Mouse (Mus musculus) kidney, embryonic 16.5 days (tissue): ENCODE data around the gene Pbx1. TPM values are rescaled to one million over a fixed set of nuclear protein-coding genes. Genes with fewer than 3 reads are reported as not detected.

Experiments
- ATAC-seq: fragments of 200-750 bp; cut with Nextera tagmentation; 2 replicates; pipeline ENCODE4 v1.8.0; 2017; ENCODE audit warnings: moderate TSS enrichment; ENCODE audit not compliant: low FRiP score, low TSS enrichment
- H3K27ac ChIP-seq: fragments of 300-500 bp; sonication (generic); 2 replicates; pipeline ENCODE4 v1.5.1; 2014; ENCODE audit warnings: low read length
- H3K27me3 ChIP-seq: fragments of 300-500 bp; sonication (generic); 2 replicates; pipeline ENCODE4 v1.6.1; 2014; ENCODE audit warnings: low read length, control low read depth, mixed read lengths; ENCODE audit not compliant: insufficient read depth
- H3K36me3 ChIP-seq: fragments of 300-500 bp; sonication (generic); 2 replicates; pipeline ENCODE4 v1.6.1; 2014; ENCODE audit warnings: low read length, control low read depth, mixed read lengths; ENCODE audit not compliant: insufficient read depth
- H3K4me1 ChIP-seq: fragments of 300-500 bp; sonication (generic); 2 replicates; pipeline ENCODE4 v1.6.1; 2014; ENCODE audit warnings: low read length, control low read depth, mixed read lengths; ENCODE audit not compliant: insufficient read depth
- H3K4me2 ChIP-seq: fragments of 300-500 bp; sonication (generic); replicated peaks from 2 replicates; pipeline ENCODE4 v1.6.1; 2014; ENCODE audit warnings: low read depth, low read length
- H3K4me3 ChIP-seq: fragments of 300-500 bp; sonication (generic); 2 replicates; pipeline ENCODE4 v1.5.1; 2014; ENCODE audit warnings: mild to moderate bottlenecking, low read length
- H3K9ac ChIP-seq: fragments of 300-500 bp; sonication (generic); replicated peaks from 2 replicates; pipeline ENCODE4 v1.6.1; 2014; ENCODE audit warnings: low read length
- H3K9me3 ChIP-seq: fragments of 300-500 bp; sonication (generic); 2 replicates; pipeline ENCODE4 v1.6.1; 2016; ENCODE audit warnings: low read length, control low read depth
- WGBS: fragments of 180-500 bp; shearing (Covaris S2); extraction: QIAGEN DNeasy Blood & Tissue Kit; methylation state at CpG from one replicate; pipeline ENCODE4 v1.1.7; 2014; 5-methylcytosine and 5-hydroxymethylcytosine counted together
- polyA plus RNA-seq: library from polyadenylated mRNA; unstranded; fragments of >200 nt; fragmentation: Nextera tagmentation; extraction: Ambion mirVana; gene quantifications from 2 replicates; pipeline ENCODE4 v1.2.1, GENCODE M21; 2015

Gene Pbx1
- polyA plus RNA-seq, 1 experiment from 2014 or later = 67.3 TPM

- H3K27me3 ChIP-seq = no peaks in the 10 kb centered on the region
- peak overlapping the region; percentile 7; the same call in 1 of the 2 replicates for H3K27ac ChIP-seq
- no peak overlapping the region for H3K9ac ChIP-seq
- H3K36me3 ChIP-seq = peaks cover 4% of the 10 kb centered on the region; the same call in 1 of the 2 replicates
- peaks cover 71% of the 10 kb centered on the region for H3K4me1 ChIP-seq
- 40% methylated on average over 10 of the region's 10 CpGs for WGBS
- no peak for ATAC-seq
- no peak overlapping the region for H3K4me2 ChIP-seq
- H3K4me3 ChIP-seq = no peak overlapping the region
- H3K9me3 ChIP-seq = no peaks in the 10 kb centered on the region
These were observed 143.1 kb downstream of the Pbx1 start for GRCm38 (mm10) chr1:168288891-168289545.

- H3K4me2 ChIP-seq = no peak overlapping the region
- no peaks in the 10 kb centered on the region for H3K9me3 ChIP-seq
- H3K4me3 ChIP-seq = no peak overlapping the region
- H3K9ac ChIP-seq = no peak overlapping the region
- 41% methylated on average over 23 of the region's 23 CpGs for WGBS
- peak overlapping the region; percentile 7; the same call in 1 of the 2 replicates for H3K27ac ChIP-seq
- H3K4me1 ChIP-seq = peaks cover 79% of the 10 kb centered on the region
- ATAC-seq = peak; percentile 63
- H3K27me3 ChIP-seq = no peaks in the 10 kb centered on the region
- H3K36me3 ChIP-seq = peaks cover 4% of the 10 kb centered on the region; the same call in 1 of the 2 replicates
These were observed 144.1 kb downstream of the Pbx1 start for GRCm38 (mm10) chr1:168287843-168288591.

GRCm38 (mm10) chr1:168286862-168287650, 145.0 kb downstream of the Pbx1 start:
- Histone ChIP-seq H3K4me1 (peaks cover 71% of the 10 kb centered on the region), H3K4me2 (no peak overlapping the region), H3K27ac (no peak overlapping the region), H3K9me3 (no peaks in the 10 kb centered on the region), H3K27me3 (no peaks in the 10 kb centered on the region), H3K9ac (no peak overlapping the region), H3K4me3 (no peak overlapping the region), H3K36me3 (peaks cover 4% of the 10 kb centered on the region; the same call in 1 of the 2 replicates)
- no peak for ATAC-seq
- WGBS = 52% methylated on average over 2 of the region's 2 CpGs

GRCm38 (mm10) chr1:168284566-168285141, 147.4 kb downstream of the Pbx1 start:
- H3K36me3 ChIP-seq = peaks cover 7% of the 10 kb centered on the region; the same call in 1 of the 2 replicates
- H3K4me3 ChIP-seq = no peak overlapping the region
- no peak for ATAC-seq
- WGBS = 49% methylated on average over 9 of the region's 9 CpGs
- H3K27ac ChIP-seq = no peak overlapping the region
- H3K9ac ChIP-seq = no peak overlapping the region
- H3K4me1 ChIP-seq = peaks cover 54% of the 10 kb centered on the region
- H3K4me2 ChIP-seq = no peak overlapping the region
- no peaks in the 10 kb centered on the region for H3K27me3 ChIP-seq
- H3K9me3 ChIP-seq = no peaks in the 10 kb centered on the region

- no peaks in the 10 kb centered on the region for H3K9me3 ChIP-seq
- H3K4me2 ChIP-seq = no peak overlapping the region
- 55% methylated on average over 15 of the region's 15 CpGs for WGBS
- peak overlapping the region; percentile 14; the same call in 1 of the 2 replicates for H3K27ac ChIP-seq
- no peaks in the 10 kb centered on the region for H3K27me3 ChIP-seq
- H3K9ac ChIP-seq = no peak overlapping the region
- peaks cover 5% of the 10 kb centered on the region; the same call in 1 of the 2 replicates for H3K36me3 ChIP-seq
- no peak for ATAC-seq
- peaks cover 49% of the 10 kb centered on the region for H3K4me1 ChIP-seq
- no peak overlapping the region for H3K4me3 ChIP-seq
These were observed 148.1 kb downstream of the Pbx1 start for GRCm38 (mm10) chr1:168283841-168284565.

GRCm38 (mm10) chr1:168283421-168283820, 148.6 kb downstream of the Pbx1 start:
- Histone ChIP-seq H3K4me3 (no peak overlapping the region), H3K4me1 (peaks cover 47% of the 10 kb centered on the region), H3K4me2 (no peak overlapping the region), H3K9ac (no peak overlapping the region), H3K27me3 (no peaks in the 10 kb centered on the region), H3K27ac (no peak overlapping the region), H3K36me3 (0 out of 2 replicates have a peak, but pooled peaks cover 3% of the 10 kb centered on the region), H3K9me3 (no peaks in the 10 kb centered on the region)
- whole genome bisulfite sequencing = 72% methylated on average over 2 of the region's 2 CpGs
- no peak for ATAC-seq

- Histone ChIP-seq H3K27me3 (no peaks in the 10 kb centered on the region), H3K4me1 (peaks cover 21% of the 10 kb centered on the region), H3K9ac (no peak overlapping the region), H3K4me2 (no peak overlapping the region), H3K36me3 (0 out of 2 replicates have a peak, but pooled peaks cover 3% of the 10 kb centered on the region), H3K4me3 (no peak overlapping the region), H3K27ac (no peak overlapping the region), H3K9me3 (no peaks in the 10 kb centered on the region)
- WGBS = 73% methylated on average over 5 of the region's 5 CpGs
- no peak for ATAC-seq
These were observed 156.4 kb downstream of the Pbx1 start for GRCm38 (mm10) chr1:168275678-168276077.

GRCm38 (mm10) chr1:168274296-168274695, 157.8 kb downstream of the Pbx1 start:
- H3K27me3 ChIP-seq = no peaks in the 10 kb centered on the region
- H3K27ac ChIP-seq = no peak overlapping the region
- peaks cover 25% of the 10 kb centered on the region for H3K4me1 ChIP-seq
- ATAC-seq = no peak
- 85% methylated on average over 4 of the region's 4 CpGs for WGBS
- H3K4me3 ChIP-seq = no peak overlapping the region
- H3K9me3 ChIP-seq = no peaks in the 10 kb centered on the region
- H3K36me3 ChIP-seq = no peaks in the 10 kb centered on the region
- no peak overlapping the region for H3K9ac ChIP-seq
- no peak overlapping the region for H3K4me2 ChIP-seq

GRCm38 (mm10) chr1:168272091-168272490, 160.0 kb downstream of the Pbx1 start:
- no peaks in the 10 kb centered on the region for H3K9me3 ChIP-seq
- WGBS = 64% methylated on average over 2 of the region's 2 CpGs
- H3K4me2 ChIP-seq = no peak overlapping the region
- no peaks in the 10 kb centered on the region for H3K36me3 ChIP-seq
- no peak overlapping the region for H3K27ac ChIP-seq
- ATAC-seq = no peak
- H3K4me1 ChIP-seq = peaks cover 36% of the 10 kb centered on the region
- H3K4me3 ChIP-seq = no peak overlapping the region
- no peak overlapping the region for H3K9ac ChIP-seq
- no peaks in the 10 kb centered on the region for H3K27me3 ChIP-seq
